Mouse (Mus musculus) left cerebral cortex, adult 8-10 months (tissue): Measurements from ENCODE around the gene Olfr573-ps1. TPM values are rescaled to one million over a fixed set of nuclear protein-coding genes. Genes with fewer than 3 reads are reported as not detected.

Experiments used
- DNase-seq, 2 experiments: peaks; one replicate each; pipeline ENCODE4 v3.0.0; 2022; ENCODE audit warnings: low spot score in 2 of 2
- total RNA-seq, 4 experiments: library from RNA; stranded (reverse); gene quantifications; 2 replicates each; pipeline ENCODE4 v1.2.4; 2022

Olfr573-ps1 gene
- not detected for total RNA-seq

DNA sequence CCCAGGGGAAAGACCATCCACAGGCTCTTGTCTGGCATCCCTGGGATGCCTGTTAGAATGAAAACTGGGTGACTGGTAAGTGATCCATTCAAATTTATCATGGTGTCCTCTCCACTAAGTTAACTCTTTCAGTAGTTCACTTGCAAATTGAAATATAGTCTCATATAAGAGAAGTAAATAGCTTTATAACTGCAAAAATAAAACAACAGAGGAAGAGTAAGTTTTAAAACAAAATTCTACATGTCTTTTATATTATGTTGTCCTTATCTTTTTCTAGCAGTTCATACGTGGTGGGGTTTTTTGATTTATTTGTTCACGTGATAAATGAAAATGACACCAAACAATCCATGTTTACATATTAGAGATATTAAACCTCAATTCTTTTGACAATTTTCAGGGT lies at the start of gene Olfr573-ps1:
Gene Olfr573-ps1, minus strand, starts transcription at position 101 of the 400 bp plus-strand sequence.
- no peak for DNase-seq

DNA sequence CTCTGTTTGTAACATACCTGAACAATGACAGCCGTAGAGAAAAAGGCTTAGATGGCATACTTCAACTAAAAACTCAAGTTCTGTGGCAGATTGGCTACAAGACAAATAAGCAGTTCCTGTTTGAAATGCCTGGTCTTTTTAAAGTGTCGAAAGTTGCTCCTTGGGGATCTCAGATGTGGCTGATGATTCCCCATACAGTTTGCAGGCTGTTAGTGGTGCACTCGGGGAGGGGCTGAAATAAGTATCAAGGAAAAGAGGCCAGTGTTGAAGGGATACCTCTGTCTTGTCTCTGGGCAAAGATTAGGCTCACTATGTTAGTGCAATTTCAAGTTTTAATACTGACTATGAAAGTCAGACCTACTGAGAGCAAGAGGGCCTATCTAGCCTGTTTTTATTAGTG lies 46.8 kb upstream of the Olfr573-ps1 start, which contains the start of gene Olfr578:
Gene Olfr578, minus strand, starts transcription at position 101 of the 400 bp plus-strand sequence.
- DNase-seq: no peak

DNA sequence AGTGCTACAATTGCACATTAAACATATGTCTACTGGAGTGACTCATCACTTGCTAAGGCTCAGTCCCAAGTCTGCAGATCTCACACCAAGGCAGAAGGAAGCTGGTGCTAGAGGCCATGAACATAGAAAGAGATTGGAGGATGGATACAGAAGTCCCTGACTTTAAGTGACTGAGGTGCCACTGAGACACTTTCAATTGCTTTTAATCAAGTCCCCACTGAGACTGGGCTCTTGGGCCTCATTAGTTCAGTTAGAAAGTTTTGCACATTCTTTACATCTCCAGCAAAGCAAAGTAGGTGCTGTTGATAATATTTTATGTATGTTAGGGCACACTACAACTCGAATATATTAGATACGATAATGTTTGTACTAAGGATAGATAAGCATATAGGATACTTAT lies 33.5 kb upstream of the Olfr573-ps1 start, which contains the start of gene Olfr577:
Gene Olfr577, minus strand, starts transcription at position 101 of the 400 bp plus-strand sequence.
- no peak for DNase-seq

DNA sequence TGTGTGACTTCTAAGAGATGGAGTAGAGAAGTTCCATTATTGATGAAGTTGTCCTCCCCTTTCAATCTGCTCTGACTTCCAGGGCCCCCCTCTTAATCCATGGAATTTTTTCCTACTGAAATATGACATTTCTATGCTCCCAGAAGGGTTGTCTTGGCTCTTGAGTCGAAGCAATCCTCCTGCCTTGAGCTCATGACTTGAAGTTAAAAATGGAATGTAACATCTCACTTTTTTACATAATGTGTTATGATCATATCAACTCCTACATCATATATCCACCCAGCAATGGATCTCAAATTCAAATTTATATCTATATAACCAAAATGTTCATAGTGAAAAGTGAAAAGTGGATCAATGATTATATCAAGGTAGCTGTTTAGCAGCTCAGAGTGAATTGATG lies 32.0 kb upstream of the Olfr573-ps1 start:
- DNase-seq: no peak

DNA sequence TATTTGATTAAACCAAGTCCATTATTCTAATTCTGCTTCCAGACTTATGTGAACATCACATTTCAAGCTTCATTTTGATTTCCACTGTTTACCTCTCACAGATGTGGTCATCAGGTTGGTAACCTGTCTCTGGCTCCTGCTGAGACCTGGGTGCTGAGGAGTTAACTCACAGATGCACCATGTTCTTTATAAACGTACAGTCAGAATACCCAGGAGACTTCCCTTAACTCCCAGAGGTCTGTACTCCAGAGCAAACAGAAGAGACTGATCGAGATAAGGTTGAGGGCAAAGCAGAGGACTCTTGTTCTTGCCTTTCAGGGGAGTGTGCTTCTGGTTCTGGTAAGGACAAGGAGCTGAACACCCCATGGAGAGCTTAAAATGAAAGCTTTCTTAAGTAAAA lies 20.0 kb upstream of the Olfr573-ps1 start, which contains the start of gene Olfr576:
Gene Olfr576, plus strand, starts transcription at position 301 of the 400 bp plus-strand sequence.
- DNase-seq: no peak

DNA sequence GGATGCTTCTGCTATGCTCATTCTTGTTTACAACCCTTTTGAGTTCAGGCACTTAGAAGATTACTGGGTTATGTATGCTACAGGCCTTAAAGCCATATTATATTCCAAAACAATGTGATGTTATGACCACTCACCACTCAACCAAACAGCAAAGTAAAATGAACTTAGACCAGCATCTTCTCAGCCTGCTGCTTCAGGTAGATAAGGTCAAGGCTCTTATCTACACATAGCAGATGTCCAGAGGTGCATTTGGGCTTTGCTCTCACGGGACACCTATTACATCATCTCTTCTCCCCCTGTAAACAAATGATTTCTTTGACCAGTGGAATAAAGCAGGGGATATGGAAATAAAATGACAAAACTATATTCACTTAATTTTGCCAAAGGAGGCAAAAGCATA lies 16.2 kb upstream of the Olfr573-ps1 start, which contains the start of gene Olfr575:
Gene Olfr575, minus strand, starts transcription at position 183 of the 400 bp plus-strand sequence.
- DNase-seq: no peak

DNA sequence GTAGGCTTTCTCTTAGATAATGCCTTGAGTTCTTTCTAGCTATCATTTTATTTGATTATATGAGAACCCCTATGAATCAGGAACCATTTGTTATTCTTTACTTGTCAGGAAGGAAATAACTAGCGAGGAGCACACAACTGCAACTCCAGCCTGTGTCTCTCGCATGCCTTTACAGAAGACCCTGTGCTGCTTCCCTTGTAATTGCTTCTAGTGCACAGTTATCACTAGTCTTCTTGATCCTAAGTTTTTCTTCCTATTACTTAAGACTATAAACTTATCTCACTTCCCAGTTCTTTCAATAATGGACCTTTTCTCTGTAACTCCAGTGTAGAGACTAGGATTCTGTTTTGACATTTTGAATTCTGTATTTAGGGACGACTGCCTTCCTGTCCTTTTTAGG lies 15.8 kb upstream of the Olfr573-ps1 start:
- DNase-seq: no peak

DNA sequence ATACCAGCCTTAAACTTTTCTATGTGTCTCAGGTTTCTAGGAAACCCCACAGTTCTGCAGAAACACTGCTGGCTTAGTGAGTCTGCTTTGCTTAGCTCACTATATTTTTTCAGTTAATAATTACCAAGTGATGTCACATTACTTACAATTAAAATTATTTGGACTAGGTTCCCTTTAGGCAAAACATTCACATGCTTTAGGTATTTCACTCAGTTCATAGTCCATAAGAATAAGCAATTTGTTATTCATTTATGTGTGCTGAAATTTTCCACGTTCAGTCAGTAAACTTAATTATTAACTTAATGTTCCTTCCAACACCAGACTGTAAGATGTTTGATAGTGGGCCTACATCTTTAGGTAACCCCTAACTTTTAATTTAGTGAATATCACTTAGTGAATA lies 8.4 kb upstream of the Olfr573-ps1 start:
- DNase-seq: no peak

DNA sequence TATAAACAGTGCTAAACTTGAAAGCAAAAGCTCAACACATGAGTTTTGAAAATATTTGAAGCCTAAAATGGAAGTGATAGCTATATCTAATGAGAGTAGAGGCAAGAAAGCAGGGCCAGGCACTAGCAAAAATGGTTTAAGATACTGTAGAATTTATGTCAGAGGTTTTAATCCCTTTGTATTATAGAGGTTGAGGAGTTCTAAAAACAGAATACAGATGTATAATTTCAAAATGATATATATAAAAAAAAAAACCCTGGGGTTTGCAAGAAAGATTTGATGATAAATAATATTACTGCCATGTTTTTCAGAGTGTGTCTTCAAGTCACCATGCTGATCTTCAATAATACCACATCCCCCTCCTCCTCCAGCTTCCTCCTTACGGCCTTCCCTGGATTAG lies 5.8 kb upstream of the Olfr573-ps1 start, which contains the start of gene Olfr574:
Gene Olfr574, plus strand, starts transcription at position 301 of the 400 bp plus-strand sequence.
- DNase-seq: no peak

DNA sequence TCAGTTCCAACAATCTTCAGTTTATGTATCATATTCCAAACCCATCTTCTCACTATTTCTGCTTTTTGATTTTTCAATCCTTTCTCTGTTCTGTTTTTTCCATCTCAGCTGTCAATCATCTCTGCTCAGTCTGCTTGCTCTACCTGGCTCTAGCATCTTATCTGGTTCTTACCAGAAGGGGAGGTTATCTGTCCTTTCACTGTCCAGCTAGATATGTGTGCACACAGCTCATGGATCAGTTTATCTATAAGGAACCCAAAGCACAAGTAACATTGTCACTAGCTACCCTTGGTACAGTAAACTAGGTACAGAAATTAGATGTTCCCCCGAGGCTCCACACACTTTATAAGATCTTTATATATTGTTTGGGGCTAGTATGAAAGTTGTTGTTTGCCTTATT lies 1.0 kb upstream of the Olfr573-ps1 start:
- no peak for DNase-seq

DNA sequence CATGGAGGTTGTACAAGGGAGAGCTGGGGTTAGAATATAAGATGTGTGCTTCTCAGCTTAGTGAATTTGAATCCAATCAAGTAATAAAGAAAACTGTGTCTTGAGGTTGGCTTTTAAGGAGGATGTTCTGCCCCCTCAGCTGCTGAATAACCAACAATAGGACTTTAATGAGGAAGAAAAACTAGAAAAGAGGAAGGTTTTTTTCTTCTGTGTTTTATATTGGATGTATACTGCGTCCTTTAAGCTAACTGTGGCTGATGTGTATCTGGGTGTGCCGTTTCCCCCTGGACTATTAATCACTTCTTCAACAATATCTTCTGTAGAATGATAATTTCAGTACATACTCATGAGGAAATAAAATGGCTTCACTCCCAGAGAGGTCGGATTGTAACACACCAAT lies 15.3 kb downstream of the Olfr573-ps1 start:
- DNase-seq: no peak

DNA sequence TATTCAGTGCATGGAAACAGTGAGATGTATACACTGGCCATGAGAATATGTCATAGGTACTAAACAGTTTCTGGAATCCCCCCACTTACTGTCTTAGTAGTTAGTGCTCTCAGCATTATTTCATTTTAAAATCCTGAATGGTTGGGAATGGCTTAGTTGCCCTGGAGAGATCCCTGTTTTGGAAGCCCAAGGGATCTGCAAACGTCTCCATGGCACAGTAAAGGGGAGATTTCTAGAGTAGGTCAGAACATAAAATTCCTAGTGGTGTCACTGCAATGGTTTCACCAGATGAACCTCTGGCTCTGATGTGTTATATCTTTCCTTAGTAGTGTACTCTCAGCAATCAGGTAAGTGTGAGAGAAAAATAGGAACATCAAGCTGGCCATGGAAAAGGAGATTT lies 18.3 kb downstream of the Olfr573-ps1 start, which contains the start of gene Olfr572:
Gene Olfr572, plus strand, starts transcription at position 301 of the 400 bp plus-strand sequence.
- no peak for DNase-seq

DNA sequence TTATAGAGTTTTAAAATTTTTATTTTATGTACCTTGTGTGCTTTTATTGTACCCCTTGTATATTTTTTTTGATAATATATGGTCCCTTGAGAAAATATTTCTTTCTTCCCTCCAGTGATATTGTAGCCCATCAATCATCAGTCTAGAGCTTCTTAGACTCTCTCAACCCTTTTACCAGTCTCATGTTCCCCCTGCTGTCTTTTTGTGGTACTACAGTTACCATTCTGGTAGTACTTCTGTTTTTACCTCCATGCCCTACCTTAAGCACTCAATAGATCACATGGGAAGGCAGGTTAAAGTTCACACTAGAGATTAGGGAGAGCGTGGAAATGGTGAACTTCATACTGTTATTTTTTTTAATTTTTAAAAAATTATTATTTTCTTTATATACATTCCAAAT lies 22.7 kb downstream of the Olfr573-ps1 start:
- DNase-seq: no peak

DNA sequence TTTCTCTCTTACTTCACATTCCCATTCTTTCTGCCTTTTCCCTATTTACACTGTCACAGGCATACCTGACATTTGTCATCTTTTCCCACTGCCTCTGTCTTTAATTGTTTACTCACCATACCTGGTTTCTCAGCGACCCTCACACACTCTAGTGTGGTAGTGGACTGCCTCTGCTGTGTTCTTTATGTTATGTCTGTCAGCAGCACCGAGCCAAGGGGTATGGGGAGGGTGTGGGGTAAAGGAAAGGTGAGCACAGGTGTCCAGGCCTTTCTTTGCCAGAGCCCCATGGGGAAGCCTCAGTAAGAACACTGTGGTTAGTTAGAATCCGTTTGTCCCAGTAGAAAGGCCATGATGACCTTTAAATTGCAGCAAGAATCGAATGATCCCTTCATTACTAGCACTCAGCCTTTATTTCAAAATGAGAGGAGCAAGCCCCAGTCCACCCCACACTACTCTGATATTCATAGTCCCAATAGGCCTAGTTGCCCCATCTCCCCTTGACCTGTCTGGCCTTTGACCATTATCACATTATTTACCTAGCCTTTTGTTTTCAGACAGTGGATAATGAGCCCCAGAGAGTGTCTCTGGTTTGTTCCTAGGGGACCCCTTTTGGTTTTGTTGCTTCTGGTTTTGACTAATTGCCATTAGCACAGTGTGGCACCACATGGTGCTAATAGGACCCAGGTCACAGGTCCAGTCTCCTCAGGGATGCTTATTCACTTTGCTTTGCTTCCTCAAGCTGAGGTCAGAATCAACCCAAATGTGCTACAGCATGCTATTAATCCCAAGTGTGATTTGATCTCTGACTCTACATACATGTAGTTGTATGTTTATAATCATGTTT lies 25.1 kb downstream of the Olfr573-ps1 start, which contains the start of gene Olfr571:
Gene Olfr571, minus strand, starts transcription at position 505 of the 844 bp plus-strand sequence.
- DNase-seq: no peak

DNA sequence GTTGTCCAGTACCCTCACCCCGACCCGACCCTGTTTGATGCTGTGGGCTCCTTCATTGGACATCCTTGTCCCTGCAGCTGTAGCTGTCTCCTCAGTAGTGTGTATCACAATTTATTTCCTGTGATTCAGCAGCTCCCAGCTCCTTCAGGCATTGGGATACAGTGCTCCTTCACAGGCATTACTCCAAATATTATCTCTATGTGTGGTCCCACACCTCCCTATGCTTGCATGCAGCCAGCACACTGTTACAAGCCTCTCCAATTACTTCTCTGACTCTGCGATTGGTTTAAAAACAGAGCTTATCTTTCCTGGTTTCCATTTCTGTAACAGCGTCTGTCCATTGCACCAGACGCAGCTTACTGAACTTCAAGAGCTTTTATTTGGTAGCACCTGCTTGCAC lies 26.0 kb downstream of the Olfr573-ps1 start:
- DNase-seq: no peak

DNA sequence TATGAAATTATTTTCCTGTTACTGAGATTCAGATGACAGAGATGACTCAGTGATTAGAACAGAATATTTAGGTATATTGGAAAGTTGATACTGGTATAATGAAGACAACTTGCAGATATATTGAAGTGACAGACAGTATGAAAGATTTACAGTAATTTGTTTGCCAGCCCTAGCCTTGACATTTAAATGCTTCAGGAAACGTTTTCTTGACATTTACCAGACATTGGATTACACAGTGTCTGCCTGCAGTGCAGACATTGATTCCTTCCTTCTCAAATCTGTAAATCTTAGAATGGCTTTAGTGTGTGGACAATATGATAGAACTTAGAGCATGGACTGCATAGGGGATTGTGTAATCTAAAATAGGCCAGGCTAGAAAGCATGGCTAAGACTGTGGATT lies 27.1 kb downstream of the Olfr573-ps1 start:
- DNase-seq: no peak

Other genes with a start within 250 kb of the Olfr573-ps1 start
- gene Olfr557, start 246.7 kb downstream of the Olfr573-ps1 start, total RNA-seq: not detected
- under 1 TPM in 3 of 4 experiments, not detected in 1; 0.11 to 0.34 (median 0.33) TPM for gene Olfr558, start 240.4 kb downstream of the Olfr573-ps1 start, total RNA-seq
- not detected for gene Olfr33, start 223.5 kb downstream of the Olfr573-ps1 start, total RNA-seq
- not detected for gene Olfr559, start 215.1 kb downstream of the Olfr573-ps1 start, total RNA-seq
- under 1 TPM in 3 of 4 experiments, not detected in 1; 0.19 to 0.33 (median 0.30) TPM for gene Olfr560, start 183.2 kb downstream of the Olfr573-ps1 start, total RNA-seq
- gene Olfr78, start 183.1 kb downstream of the Olfr573-ps1 start, total RNA-seq: under 1 TPM; 0.39 to 0.51 (median 0.48) TPM
- not detected for gene Olfr561, start 171.4 kb downstream of the Olfr573-ps1 start, total RNA-seq
- not detected for gene Olfr564, start 139.1 kb downstream of the Olfr573-ps1 start, total RNA-seq
- gene Olfr566, start 83.8 kb downstream of the Olfr573-ps1 start, total RNA-seq: not detected
- gene Olfr568, start 65.5 kb downstream of the Olfr573-ps1 start, total RNA-seq: not detected
- gene Olfr569, start 51.7 kb downstream of the Olfr573-ps1 start, total RNA-seq: not detected
- not detected for gene Olfr570, start 48.0 kb downstream of the Olfr573-ps1 start, total RNA-seq
- not detected for gene Olfr571, start 25.0 kb downstream of the Olfr573-ps1 start, total RNA-seq
- not detected for gene Olfr572, start 18.2 kb downstream of the Olfr573-ps1 start, total RNA-seq
- gene Olfr574, start 5.9 kb upstream of the Olfr573-ps1 start, total RNA-seq: not detected
- not detected for gene Olfr575, start 16.2 kb upstream of the Olfr573-ps1 start, total RNA-seq
- not detected for gene Olfr576, start 20.1 kb upstream of the Olfr573-ps1 start, total RNA-seq
- not detected for gene Olfr577, start 33.4 kb upstream of the Olfr573-ps1 start, total RNA-seq
- gene Olfr578, start 46.7 kb upstream of the Olfr573-ps1 start, total RNA-seq: not detected
- not detected for gene Olfr582, start 95.4 kb upstream of the Olfr573-ps1 start, total RNA-seq
- not detected for gene Olfr583, start 108.7 kb upstream of the Olfr573-ps1 start, total RNA-seq
- gene Olfr584, start 139.3 kb upstream of the Olfr573-ps1 start, total RNA-seq: not detected
- gene Olfr585, start 155.1 kb upstream of the Olfr573-ps1 start, total RNA-seq: not detected
- not detected for gene Olfr586, start 183.1 kb upstream of the Olfr573-ps1 start, total RNA-seq
- not detected for gene Olfr588-ps1, start 198.3 kb upstream of the Olfr573-ps1 start, total RNA-seq
- not detected for gene Olfr589, start 213.8 kb upstream of the Olfr573-ps1 start, total RNA-seq
- gene Olfr591, start 235.8 kb upstream of the Olfr573-ps1 start, total RNA-seq: not detected
- not detected for gene Olfr592, start 242.2 kb upstream of the Olfr573-ps1 start, total RNA-seq